ENCODE assay signal across 16 mouse cellular contexts in the genomic region with DNA sequence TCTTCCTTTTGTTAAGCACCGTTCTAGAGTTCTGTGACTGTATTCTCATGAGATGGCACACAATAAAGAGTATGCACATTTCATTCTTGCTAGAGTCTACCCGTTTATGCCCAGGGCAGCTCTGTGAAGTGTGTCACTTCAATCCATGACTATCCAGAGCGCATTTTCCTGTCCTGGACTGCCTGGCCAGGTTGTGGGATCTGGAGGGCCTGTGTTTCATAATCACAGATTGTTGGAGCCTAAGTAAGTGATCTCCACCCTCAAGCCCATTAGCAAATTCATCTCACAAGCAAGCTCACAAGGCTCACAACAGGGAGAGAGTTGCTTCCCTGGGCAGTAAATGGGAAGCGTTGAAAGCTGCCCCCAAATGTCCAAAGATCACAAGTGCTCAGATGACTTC.
"Had no signal": no experiment of that assay in that cellular context is flagged by ENCODE, and none has a peak within 500 bp of the region (broad histone marks: within the 10 kb centered on the region; RNA-seq: fewer than 3 reads in every experiment).

No protein-coding gene starts in this region.

- H3K4me3 ChIP-seq: intestine, embryonic 15.5 days; kidney, embryonic 15.5 days; limb, embryonic 10.5 days; liver, embryonic 15.5 days; lung, embryonic 15.5 days; midbrain, embryonic 12.5 days; myocyte; neural tube, embryonic 15.5 days had no signal

- H3K9me3 ChIP-seq: intestine, embryonic 15.5 days; kidney, embryonic 15.5 days; limb, embryonic 10.5 days; liver, embryonic 15.5 days; lung, embryonic 15.5 days; midbrain, embryonic 12.5 days; neural tube, embryonic 15.5 days had no signal

- H3K4me2 ChIP-seq: intestine, embryonic 15.5 days; kidney, embryonic 15.5 days; liver, embryonic 11.5 days; liver, embryonic 15.5 days; lung, embryonic 15.5 days; midbrain, embryonic 12.5 days; neural tube, embryonic 15.5 days had no signal

- H3K36me3 ChIP-seq: intestine, embryonic 15.5 days; kidney, embryonic 15.5 days; limb, embryonic 10.5 days; liver, embryonic 15.5 days; lung, embryonic 15.5 days; midbrain, embryonic 12.5 days; neural tube, embryonic 15.5 days had no signal

- ATAC-seq: hindbrain, postnatal 0 days; intestine, embryonic 15.5 days had no signal

- DNase-seq: kidney, adult 2 months; kidney, postnatal 14 days; layer of hippocampus, adult 9-11 months; right cerebral cortex, adult 18-20 months; right cerebral cortex, postnatal 25 days had no signal

- H3K27ac ChIP-seq: hindbrain, postnatal 0 days; intestine, embryonic 15.5 days; kidney, embryonic 15.5 days; limb, embryonic 10.5 days; liver, embryonic 15.5 days; lung, embryonic 15.5 days; midbrain, embryonic 12.5 days; neural tube, embryonic 15.5 days; stomach, postnatal 0 days had no signal

- H3K9ac ChIP-seq: intestine, embryonic 15.5 days; kidney, embryonic 15.5 days; liver, embryonic 15.5 days; lung, embryonic 15.5 days; midbrain, embryonic 12.5 days; neural tube, embryonic 15.5 days had no signal

- H3K4me1 ChIP-seq: intestine, embryonic 15.5 days; liver, embryonic 15.5 days; lung, embryonic 15.5 days had no signal

- H3K27me3 ChIP-seq: intestine, embryonic 15.5 days; kidney, embryonic 15.5 days; liver, embryonic 15.5 days; lung, embryonic 15.5 days; midbrain, embryonic 12.5 days; neural tube, embryonic 15.5 days had no signal
